Mouse (Mus musculus) spleen, postnatal 36 days (tissue): Measurements from ENCODE around the gene Dchs1.
A peak's percentile ranks its signal among the peaks of the same experiment; 100 is the strongest.
"Not testable (repeated sequence)": the region's sequence is repeated elsewhere in the genome, so short reads cannot be mapped to it uniquely, and the experiment has no call there.

ENCODE experiments used
- DNase-seq, 2 experiments: peaks; one replicate each; pipeline ENCODE4 v3.0.0; 2022; ENCODE audit warnings: low spot score in 2 of 2, mixed read lengths in 1 of 2

Gene Dchs1

DNA sequence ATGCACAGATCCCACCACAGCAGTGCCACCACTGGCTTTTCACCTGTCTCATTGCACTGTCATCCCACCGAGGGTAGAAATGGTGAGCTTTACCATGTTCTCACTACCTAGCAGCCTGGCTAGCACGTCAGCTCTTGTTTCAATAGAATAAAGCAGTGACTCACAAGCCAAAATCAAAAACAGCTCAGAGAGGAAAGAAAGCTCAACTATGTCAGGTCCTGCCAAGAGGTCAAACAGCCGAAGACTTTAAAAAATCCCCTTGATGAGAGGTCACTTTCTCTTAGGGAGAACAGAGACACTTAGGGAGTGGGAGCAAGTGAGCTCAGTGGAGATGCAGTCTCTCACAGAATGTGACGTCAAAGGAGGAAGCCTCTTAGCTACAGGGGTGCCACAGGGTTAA, 3.6 kb downstream of the Dchs1 start:
- DNase-seq, result no peak

DNA sequence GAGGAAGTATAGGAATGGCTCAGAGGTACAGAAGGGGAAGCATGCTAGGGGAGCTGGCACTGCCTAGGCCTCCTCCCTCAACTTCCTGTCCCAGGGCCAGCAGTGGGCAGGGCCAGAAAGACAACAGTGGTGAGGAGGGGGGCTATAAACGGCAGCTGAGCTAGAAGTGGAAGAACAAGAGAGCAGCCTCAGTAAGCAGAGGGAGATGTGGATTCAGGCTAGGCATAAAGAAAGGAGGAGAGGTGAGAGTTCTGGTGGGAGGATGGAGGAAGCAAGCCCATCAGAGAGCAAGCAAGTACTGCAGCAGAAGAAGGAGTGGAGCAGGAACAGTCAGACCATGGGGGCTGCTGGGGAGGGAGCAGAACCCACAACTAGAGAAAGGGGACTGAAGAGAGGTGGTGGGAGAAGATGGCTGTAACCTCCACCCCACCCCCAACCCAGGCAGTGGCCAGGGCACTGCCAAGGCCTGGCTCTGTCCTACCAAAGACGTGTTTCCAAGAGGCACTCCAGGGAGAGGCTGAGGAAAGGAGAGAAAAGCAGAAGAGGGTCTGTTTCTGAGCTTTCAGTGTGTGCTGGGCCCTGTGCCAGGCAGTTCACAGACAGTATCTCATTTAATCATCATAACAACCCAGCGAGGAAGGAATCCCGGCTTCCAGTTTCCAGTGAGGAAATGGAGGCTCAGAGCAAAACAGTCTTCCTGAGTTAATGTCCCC, 8.7 kb downstream of the Dchs1 start:
- DNase-seq, result peak; percentile 38 to 46

DNA sequence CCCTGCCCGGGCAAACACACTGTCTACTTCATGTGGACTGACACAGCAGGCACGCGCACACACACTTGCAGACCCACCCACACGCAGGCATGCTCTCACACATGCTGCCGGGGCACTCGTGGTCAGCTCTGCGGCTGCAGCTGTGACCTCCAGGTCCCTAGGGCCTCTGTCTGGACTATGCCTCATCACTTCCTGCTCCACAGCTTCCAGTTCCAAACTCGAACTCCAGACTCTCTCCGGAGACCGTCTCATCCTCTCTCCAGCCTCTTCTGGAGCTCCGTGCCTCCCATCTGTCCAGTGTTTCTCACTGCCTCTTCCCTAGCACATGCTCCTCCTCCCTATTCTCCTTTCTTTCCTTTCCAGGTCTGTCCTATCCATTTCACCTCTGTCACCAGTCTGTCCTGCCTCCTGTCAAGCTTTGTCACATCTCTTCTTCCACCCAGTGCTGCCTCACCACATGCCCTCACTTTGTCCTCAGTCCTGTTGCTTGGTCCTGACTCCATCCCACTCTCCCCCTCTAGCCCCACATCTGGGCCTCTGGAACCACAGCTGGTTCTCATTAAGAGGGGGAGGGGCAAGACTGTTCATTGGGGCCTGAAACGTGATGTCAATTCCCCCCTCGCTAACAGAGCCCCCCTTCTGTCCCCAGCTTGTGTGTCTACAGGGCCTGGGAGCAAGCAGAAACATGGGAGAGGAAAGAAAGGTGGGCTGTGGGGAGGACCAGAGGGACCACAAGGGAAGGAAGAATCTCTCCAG, 9.5 kb downstream of the Dchs1 start:
- peak in 1 of 2 experiments; percentile 23 for DNase-seq

DNA sequence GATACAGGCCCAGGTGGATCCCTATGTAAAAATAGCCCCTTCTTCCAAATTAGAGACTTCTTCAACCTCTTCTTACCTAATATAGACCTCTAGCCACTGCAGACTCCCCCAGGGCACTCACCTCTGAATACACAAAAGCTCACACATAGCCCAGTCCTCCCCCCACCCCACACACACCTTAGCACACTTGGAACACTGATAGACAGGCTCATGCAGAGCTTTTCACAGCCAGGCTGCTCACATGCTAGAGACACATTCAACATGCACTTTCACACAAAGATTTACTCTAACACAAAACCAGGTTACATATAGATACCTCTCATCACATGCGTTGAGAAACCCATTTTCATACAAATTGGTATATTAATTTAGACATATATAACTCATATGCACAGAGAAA, 10.1 kb downstream of the Dchs1 start:
- DNase-seq, result no peak

DNA sequence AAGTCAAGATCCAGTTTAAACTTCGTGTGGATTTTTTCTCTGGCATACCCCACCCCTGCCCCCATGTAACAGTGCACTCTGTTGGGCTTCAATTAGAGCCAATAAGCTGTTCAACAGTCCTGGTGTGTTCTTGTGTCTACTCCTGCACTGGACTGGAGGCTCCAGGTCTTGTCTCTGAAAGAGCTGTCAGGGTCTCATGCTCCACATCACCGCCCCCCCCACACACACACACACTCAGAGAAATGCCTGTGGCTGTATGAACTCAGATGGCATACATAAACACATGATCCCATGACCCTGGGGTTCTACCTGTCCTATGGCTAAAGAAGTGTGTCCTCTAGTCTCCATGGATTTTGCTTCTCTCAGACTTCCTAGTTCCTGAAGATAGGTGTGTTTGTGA, 11.4 kb downstream of the Dchs1 start:
- no peak for DNase-seq

DNA sequence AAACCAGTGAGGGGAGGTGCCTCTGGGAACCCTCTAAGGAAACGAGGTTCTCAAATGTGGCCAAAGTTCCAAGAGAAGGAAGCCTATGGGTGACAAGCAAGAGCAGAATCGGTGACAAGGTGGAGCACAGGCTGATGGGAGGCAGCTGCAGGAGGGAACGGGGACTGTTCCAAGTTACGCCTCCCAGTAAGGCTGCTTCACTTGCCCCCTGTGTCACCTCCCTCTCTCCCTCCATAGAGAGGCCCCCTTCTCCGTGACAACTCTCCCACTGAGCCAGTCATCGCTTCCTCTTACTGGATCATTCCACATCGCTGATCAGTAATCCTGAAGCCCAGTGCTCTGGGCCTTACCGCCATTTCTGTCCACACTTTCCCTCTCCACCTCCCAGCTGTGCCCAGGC, 12.8 kb downstream of the Dchs1 start:
- no peak for DNase-seq

DNA sequence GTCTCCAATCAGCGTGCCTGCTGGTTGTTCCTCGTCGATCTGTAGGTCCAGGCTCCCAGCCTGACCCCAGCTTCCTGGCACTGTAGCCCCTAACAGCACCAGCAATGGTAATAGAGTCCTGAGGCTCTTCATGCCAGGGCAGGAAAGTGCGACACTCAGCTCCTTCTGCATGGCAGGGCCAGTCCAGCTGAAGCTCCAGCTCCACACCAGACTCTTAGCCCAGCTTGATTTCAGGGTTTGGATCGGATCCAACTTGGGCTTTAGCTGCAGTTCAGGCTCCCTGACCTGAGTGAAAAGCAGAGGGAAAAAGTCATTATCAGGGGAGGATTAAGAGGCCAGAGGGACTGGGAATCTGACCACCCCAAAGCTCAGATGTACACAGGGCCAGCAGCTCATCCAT, 14.4 kb downstream of the Dchs1 start:
- no peak for DNase-seq

DNA sequence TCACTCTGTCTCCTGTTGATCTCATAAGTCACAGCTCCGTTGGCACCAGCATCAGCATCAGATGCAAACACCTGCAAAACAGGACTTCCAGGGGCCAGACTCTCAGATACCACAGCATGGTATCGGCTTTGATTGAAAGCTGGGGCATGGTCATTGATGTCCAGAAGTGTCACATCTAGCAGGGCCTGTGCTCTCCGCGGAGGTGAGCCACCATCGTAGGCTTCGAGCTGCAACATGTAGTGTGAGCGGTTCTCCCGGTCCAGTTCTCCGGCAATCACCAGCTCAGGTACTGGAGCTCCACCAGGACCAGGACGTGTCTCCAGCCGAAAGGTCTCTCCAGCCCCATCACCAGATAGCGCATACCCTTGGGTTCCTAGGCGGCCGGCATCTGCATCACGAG, 15.1 kb downstream of the Dchs1 start:
- DNase-seq, result no peak

DNA sequence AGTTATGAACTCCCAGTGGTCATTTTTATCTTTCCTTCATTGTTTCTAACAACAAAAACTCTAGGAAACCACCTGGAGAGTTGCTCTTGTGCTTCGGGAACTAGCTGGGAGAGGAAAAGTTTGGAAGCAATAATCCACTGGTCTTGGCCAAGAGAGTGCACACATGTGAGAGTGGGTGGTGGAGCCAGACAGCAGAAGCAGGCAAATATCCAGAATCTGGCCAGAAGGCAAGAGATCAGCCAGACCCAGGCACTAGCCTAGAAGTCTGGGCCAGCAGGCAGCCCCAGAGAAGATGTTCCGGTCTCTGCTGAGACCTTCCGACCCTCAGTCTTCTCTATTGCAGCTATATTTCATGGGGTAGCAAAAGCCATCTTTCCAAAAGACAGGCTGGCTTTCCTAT, 17.5 kb downstream of the Dchs1 start:
- DNase-seq, result no peak

DNA sequence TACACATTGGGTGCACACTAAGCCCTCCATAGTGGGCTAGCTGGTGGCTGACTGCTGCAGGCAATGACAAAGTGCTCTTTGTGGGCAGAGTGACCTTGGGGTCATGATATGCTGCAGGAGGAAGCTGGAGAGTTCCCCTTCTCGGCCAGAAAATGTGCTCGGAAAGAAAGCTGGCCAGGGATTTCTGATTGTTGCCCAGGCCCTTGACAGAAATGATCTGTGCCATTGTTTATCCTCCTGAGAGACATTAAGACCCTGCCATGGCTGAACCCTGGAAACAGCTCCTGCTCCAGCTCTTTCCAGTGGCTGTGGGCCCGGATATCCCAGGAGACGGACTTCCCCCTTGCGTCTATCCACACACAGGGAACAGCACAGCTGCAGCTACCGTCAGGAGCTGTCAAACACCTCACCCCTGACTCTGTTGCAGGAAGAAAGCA, 19.7 kb downstream of the Dchs1 start:
- no peak for DNase-seq

DNA sequence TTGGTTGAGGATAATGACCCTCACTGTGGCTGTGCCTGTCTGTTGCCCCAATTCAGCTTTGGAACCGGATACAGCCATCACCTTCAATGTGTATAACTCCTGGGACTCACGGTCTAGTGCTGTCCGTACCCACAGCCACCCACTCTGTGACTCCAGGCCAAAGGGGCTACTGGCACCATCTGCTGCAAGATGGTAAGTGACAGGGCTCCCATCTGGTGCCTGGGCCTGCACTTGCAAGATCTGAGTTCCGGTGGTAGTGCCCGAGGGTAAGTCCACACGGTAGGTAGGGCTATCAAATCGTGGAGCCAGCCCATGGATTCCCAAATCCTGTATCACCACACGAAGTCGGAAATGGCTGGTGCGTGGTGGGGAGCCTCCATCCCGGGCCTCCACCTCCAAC, 23.1 kb downstream of the Dchs1 start:
- no peak for DNase-seq

DNA sequence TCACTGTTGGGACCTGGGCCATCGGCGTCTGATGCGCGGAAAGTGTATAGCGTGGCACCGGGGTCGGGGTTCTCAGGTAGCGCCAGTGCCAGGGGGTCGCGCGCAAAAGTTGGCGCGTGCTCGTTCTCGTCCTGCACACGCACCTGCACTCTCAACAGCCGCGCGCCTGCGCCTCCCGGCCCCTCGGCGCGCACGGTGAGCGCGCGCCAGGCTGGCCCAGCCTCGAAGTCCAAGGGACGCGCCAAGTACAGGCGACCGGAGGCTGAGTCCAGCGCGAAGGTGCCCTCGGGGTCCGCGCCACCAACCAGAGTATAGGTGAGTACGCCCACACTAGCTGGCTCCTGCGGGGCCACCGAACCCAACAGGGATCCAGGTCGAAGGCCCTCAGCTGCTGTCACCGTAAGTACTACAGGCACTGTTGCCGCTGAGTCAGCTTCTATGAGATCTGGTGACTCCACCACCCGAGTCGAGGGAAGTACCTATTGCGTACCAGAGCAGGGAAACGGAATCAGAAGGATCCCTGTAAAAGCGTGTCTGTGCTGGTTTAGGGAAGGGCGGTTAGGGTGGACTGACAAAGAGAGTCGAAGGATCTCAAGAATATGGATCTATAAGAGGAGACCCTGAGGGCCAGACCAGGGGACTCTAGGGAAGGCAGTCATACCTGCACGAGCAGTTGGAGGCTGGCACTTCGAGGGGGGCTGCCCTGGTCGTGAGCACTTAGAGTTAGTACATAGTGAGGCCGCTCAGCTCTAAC, 24.8 kb downstream of the Dchs1 start:
- DNase-seq, result no peak

DNA sequence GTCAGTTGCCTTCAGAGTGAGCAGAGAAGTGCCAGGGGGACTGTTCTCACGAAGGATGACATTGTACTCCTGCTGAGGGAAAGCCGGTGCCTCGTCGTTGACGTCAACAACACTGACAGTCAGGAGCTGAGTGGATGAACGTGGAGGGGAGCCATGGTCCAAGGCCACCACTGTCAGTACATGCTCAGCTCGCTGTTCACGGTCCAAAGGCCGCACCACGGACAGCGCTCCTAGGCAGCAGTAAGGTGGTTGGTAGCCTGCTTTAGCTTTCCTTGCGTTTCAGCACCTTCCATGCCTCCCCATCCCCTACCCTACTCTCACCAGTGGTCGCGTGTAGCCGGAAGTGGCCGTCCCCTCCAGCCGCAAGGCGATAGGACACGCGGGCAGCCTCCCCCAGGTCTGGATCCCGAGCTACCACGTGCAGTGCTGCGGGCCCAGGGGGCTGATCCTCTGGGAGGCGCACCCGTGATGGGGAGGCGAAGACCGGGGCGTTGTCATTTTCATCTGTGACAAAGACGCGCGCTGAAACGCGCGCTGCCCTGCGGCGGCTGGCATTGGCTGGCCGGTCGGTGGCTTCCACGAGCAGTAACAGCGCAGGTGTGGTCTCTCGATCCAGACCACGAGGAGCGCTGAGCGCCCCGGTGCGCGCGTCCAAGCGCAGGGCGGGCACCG, 25.5 kb downstream of the Dchs1 start:
- DNase-seq, result no peak

DNA sequence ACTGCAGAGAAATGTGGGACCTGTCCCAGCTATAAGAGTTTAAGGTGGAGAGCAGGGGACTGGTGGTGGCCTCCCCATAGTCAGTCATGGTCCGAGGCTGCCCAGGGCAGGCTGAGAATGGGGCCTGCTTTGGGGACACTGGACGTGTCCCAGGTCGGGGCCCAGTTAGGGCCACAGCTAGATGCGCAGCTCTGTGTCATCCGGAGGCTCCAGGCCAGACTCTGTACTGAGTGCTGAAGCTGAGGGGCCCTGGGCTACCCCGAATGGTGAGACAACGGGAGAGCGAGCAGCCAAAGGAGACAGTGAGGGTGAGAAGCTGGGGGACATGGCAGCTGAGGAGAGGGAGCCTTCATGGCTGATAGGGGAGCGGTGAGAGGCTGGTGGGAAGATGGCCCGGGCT, 34.2 kb downstream of the Dchs1 start:
- DNase-seq, result no peak

DNA sequence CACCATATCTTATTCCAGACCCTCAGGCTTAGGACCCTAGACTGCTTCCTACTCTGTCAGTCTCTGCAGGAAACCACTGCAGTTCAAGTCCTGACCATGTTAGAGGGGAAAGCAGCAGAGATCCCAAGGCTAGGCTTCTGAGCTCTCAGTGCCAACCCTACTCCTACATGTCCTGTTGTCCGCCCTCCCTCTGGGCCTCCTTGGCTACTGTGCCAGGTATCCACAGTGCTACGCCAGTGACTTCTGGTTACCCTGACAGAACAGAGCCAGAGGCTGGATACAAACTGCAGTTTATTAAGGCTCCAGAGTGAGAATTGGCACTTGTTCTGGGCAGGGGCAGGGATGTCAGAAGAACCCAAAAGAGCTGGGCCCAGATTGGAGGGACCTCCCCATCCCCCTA, 34.7 kb downstream of the Dchs1 start:
- no peak for DNase-seq

DNA sequence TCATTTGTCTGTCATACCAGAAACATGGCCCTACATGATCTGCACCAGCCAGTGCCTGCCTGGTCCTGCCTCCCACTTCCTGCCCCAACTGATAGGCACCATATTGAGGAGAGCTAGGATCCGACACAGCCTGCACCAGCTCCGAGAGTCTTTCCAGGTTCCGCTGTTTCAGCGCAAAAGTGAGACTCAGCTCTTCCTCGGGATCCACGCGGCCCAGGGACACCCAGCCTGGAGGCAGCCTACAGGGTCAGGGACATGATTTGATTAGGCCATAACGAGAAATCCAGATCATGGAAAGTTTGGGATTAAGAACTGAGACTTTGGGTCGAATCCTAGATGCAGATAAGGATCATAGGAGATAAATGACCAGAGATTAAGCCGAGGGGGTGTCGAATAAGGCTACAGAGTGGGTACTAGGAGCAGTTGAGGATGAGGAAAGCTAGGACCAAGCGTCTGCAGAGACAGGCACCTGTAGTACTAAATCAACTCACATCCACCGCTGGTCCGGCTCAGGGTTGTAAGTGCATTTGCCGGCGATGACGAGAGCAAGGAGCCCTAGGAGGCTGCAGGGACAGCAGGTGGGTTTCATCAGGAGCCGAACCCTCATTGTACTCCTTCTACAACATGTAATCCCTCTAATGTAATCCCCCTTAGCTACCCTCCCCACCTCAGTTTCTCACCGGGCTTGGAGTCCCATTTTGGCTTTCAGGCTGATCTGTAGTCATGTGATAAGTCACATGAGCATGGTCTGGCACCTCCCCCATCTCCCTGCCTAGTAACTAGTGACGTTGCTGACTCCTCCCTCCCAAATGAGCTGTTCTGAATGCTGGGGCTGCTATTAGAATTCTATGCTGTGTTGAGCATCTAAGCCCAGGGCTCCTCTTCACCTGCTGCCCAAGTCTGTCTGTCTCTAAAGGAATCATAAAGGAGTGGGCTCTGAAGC, 35.7 kb downstream of the Dchs1 start, which contains the start of gene Tpp1:
Gene Tpp1 (minus strand): TSS at position 745 of the 943 bp plus-strand sequence.
- peak; percentile 92 to 93 for DNase-seq

DNA sequence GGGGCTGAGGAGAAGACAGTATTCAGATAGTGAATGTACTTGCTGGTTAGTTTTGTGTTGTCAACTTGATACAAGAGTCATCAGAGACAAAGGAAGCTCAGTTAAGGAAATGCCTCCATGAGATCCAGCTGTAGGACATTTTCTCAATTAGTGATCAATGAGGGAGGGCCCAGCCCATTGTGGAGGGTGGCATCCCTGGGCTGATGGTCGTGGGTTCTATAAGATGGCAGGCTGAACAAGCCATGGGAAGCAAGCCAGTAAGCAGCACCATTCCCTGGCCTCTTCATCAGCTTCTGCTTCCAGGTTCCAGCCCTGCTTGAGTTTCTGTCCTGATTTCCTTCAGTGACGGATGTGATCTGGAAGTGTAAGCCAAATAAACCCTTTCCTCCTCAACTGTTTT, 39.7 kb downstream of the Dchs1 start:
- DNase-seq, result no peak

DNA sequence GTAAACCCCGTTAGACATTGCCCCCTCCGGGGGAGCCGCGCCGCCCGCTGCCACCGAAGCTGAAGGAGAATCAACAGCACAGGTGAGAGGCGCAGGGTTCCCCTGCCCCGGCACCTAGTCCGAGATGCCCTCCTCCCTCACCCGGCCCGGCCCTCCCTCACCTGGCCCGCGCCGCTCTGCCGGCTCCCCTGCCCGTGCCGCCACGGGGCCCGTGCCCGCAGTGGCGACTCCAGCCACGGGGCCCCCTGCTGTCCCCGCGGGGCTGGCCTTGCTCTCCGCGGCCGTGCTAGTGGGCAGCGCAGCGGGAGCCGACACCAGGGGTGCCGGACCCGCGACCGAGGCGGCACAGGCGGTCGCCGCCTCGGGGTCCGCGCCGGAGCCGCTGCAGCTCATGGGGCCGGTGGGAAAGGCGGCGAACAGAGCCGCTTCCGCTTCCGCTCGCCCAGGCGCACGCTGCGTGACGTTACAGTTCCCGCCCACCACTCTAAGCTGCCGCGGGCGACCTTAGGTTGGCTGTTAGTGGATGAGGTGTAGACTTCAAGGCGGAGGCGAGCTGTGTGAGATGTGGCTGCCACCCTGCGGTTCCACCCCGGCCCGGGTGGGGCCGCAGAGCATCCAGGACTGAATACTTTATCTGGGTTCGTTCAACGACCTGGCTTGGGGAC, 43.4 kb downstream of the Dchs1 start, which contains the start of gene Taf10:
Gene Taf10 (minus strand): TSS at position 436 of the 665 bp plus-strand sequence.
- DNase-seq, result peak; percentile 90 to 93

DNA sequence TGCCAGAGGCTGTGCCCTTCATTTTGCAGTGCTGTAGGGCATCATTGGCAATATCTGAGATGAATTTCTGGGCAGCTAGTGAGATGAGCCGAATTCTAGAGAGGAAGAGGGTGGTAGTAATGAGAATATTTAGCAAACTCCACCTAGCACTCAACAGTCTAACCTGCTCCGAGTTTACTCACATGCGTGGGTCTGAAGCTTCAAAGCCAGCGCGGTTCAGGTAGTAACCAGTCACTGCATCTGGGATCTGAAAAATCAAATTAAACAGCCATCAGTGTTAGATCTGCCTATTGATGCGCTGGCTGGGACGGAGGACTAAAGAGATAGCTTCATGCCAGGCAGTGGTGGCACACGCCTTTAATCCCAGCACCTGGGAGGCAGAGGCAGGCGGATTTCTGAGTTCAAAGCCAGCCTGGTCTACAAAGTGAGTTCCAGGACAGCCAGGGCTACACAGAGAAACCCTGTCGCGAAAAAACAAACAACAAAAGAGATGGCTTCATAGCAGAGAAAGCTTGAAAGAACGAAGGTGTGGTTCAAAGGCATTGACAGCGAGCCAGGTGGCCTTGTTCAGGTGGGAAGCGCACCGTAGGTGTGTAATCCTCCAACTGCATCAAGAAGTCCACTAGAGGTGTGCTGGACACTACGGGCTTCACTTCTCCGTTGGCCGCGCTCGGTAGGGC, 44.1 kb downstream of the Dchs1 start:
- DNase-seq, result not testable (repeated sequence)
